Mouse (Mus musculus) frontal cortex, postnatal 36 days (tissue): Measurements from ENCODE around the gene Mrgprb2.

Experiments used
- DNase-seq, 2 experiments: peaks; one replicate each; pipeline ENCODE4 v3.0.0; 2022; ENCODE audit warnings: low spot score in 2 of 2

Gene Mrgprb2

GRCm38 (mm10) chr7:48557986-48558385, at the start of gene Mrgprb2:
Mrgprb2 (minus strand) TSS chr7:48558086.
- no peak for DNase-seq
